Mouse (Mus musculus): ENCODE results near the gene Col4a5. TPM values are rescaled to one million over a fixed set of nuclear protein-coding genes. Genes with fewer than 3 reads are reported as not detected.

Gene Col4a5
- polyA plus RNA-seq (2016; fragmentation: Nextera tagmentation; extraction: Ambion mirVana): 2.0 and 2.2 TPM in 2 replicates

DNA sequence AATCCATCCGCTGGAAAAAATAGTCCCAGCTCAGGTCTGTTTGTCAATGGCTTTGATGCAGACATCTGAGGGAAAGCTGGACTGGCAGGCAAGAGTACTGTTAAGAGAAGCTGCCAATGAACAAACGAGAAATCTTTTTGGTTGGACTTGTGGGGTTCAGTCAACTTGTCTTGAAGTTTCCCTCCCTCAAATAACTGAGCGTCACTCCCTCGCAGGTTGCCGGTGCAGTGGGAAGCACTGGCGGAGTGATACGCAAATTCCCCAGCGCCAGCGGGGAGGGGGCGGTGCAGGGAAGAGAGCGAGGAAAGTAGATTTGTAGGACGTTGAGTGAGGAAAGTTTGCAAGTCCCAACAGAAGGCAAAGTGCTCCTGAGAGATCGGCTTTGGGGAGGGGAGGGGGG is at the start of gene Col4a5:
Gene Col4a5, plus strand, starts transcription at position 276 of the 400 bp plus-strand sequence.
- no peak within 1 kb of the TSS for H3K27ac ChIP-seq
- H3K9ac ChIP-seq: no peak within 1 kb of the TSS

DNA sequence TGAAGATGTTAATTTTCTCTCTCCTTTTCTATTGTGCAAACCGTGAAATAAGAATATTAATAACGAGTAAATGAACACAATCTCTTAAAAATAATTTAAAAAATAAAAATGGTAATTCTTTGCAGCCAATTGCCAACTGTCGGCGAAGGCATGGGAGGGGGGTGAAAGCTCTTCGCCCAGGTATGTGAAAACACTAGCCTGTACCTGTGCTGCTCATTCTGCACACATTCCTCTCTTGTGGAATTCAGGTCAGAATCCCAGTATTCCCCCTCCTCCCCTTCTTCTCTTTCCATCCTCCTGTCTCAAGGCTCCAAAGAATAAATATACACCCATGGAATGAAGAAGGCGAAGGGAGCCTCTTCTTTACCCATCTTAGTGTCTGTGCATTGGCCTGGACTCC is 38.4 kb upstream of the Col4a5 start:
- no peak overlapping the region for H3K4me2 ChIP-seq
- ATAC-seq: no peak
- no peak overlapping the region for H3K4me3 ChIP-seq
- H3K27me3 ChIP-seq (replicated peaks): no peaks in the 10 kb centered on the region; the same call in 1 of the 2 replicates
- H3K9me3 ChIP-seq (replicated peaks): no peaks in the 10 kb centered on the region
- no peak overlapping the region for H3K9ac ChIP-seq
- no peaks in the 10 kb centered on the region for H3K4me1 ChIP-seq
- 71% methylated on average over 6 of the region's 6 CpGs for WGBS (ENCODE audit: insufficient replicate concordance)
- no peaks in the 10 kb centered on the region for H3K36me3 ChIP-seq
- H3K27ac ChIP-seq: no peak overlapping the region

More for the DNA sequence above, at the start of gene Col4a5:
- H3K36me3 ChIP-seq: no peaks in the 10 kb centered on the region
- 8% methylated on average over 12 of the region's 13 CpGs for WGBS (ENCODE audit: insufficient replicate concordance)
- H3K4me2 ChIP-seq: peak within 1 kb of the TSS; percentile 61
- peak within 1 kb of the TSS; percentile 44 for H3K4me3 ChIP-seq
- no peaks in the 10 kb centered on the region for H3K4me1 ChIP-seq
- H3K27me3 ChIP-seq (replicated peaks): peaks cover 13% of the 10 kb centered on the region; the same call in 1 of the 2 replicates
- ATAC-seq: 0 out of 2 replicates have a peak, but pooled peaks have one; percentile 49
- no peaks in the 10 kb centered on the region for H3K9me3 ChIP-seq (replicated peaks)

DNA sequence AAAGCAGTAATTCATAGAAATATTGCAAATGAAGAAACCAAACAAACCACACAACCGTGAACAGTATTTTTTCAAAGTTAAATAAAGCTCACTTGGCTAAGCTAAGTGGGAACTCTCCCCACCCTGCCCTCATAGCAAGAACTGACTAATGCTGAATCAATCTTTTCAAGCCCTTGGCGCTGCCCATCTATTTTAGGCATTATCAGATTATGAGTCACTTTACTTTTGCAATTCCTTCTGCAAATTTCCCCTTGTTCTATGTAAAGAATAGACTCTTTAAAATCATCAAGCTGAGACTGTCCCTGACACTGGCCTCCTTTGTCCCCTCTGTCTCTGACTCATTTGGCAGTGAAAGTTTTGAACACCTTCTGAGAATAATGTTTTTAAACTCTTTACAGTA is 35.8 kb upstream of the Col4a5 start:
- WGBS (ENCODE audit: insufficient replicate concordance): 42% methylated on average over 2 of the region's 2 CpGs
- Histone ChIP-seq H3K4me2 (no peak overlapping the region), H3K9ac (no peak overlapping the region)

GRCm38 (mm10) chrX:141447936-141448335 is 27.2 kb upstream of the Col4a5 start:
- 50% methylated on average over 1 of the region's 1 CpGs for WGBS (ENCODE audit: insufficient replicate concordance)
- H3K27me3 ChIP-seq (replicated peaks): no peaks in the 10 kb centered on the region
- no peak overlapping the region for H3K4me2 ChIP-seq
- H3K4me3 ChIP-seq: no peak overlapping the region
- no peaks in the 10 kb centered on the region for H3K9me3 ChIP-seq (replicated peaks)
- ATAC-seq: no peak
- no peaks in the 10 kb centered on the region for H3K4me1 ChIP-seq
- no peak overlapping the region for H3K27ac ChIP-seq
- no peaks in the 10 kb centered on the region for H3K36me3 ChIP-seq
- no peak overlapping the region for H3K9ac ChIP-seq

More for the DNA sequence above, 35.8 kb upstream of the Col4a5 start:
- Histone ChIP-seq H3K36me3 (no peaks in the 10 kb centered on the region), H3K4me3 (no peak overlapping the region), H3K9me3 (replicated peaks) (no peaks in the 10 kb centered on the region), H3K27ac (no peak overlapping the region), H3K4me1 (no peaks in the 10 kb centered on the region), H3K27me3 (replicated peaks) (no peaks in the 10 kb centered on the region; the same call in 1 of the 2 replicates)
- ATAC-seq: no peak

GRCm38 (mm10) chrX:141473470-141474302 is 1.5 kb upstream of the Col4a5 start, which contains the start of gene Col4a6:
TSS of gene Col4a6 (minus strand) at chrX:141474076.
- Histone ChIP-seq H3K9ac (no peak within 1 kb of the TSS), H3K4me1 (no peaks in the 10 kb centered on the region), H3K27me3 (replicated peaks) (peaks cover 13% of the 10 kb centered on the region; the same call in 1 of the 2 replicates), H3K36me3 (no peaks in the 10 kb centered on the region), H3K4me2 (peak within 1 kb of the TSS; percentile 61), H3K4me3 (peak within 1 kb of the TSS; percentile 44; the same call in 1 of the 2 replicates), H3K27ac (no peak within 1 kb of the TSS), H3K9me3 (replicated peaks) (no peaks in the 10 kb centered on the region)
- no peak for ATAC-seq
- 11% methylated on average over 16 of the region's 16 CpGs for WGBS (ENCODE audit: insufficient replicate concordance)

DNA sequence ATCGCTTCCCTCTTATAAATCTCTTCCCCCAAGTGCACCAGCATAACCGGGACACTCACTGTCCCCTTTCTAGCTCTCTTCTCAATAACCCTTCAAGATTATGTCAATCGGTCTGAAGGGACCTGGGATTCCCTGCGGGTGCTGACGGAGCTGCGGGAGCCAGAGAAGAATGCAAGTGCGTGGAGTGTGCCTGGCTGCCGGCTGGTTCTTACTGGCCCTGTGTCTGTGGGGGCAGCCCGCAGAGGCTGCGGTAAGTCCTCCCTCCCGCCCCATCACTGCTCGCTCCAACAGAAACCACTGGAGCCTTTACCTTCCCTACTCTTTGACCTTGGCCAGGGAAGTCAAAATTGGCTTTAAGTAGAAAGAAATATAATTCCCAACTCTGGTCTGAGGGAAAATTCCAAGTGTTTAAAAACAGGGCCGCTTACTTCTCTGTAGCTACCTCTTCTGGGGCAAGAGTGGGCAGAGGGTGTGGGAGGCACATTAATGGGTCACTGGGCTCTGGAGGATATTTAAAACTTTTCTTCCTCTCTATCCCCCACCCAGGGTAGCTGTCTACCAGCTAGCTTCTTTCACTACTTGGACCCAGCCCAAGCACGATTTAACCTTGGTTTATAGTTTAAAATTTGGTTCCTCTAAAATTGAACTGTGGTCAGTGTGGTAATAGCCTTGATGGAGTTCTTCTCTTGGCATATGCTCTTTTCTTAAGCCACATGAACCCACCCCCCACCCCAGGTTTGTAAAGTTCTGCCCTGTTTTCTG is 562 bp downstream of the Col4a5 start:
- no peak overlapping the region for H3K27ac ChIP-seq
- ATAC-seq: no peak
- H3K36me3 ChIP-seq: no peaks in the 10 kb centered on the region

DNA sequence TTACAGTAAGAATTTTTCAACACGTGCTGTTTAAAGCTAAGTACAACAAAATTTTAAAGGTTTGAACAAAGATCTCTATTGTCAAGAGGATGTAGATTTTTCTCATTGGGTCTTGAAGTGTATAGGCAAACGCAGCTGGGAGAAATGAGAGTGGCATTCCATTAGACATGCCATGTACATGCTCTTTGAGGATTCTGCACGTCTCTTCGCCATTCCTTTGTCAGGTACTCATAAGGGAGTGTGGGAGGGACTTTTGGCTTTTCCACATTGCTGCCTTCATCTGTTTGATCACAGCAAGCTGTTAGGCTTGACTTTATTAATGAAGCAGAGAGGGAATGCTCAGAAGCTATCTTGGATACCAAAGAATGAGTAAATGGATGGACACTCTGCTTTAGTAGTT is 19.4 kb downstream of the Col4a5 start:
- WGBS (ENCODE audit: insufficient replicate concordance): 64% methylated on average over 4 of the region's 4 CpGs
- no peak overlapping the region for H3K4me3 ChIP-seq
- no peak overlapping the region for H3K9ac ChIP-seq
- H3K9me3 ChIP-seq (replicated peaks): no peaks in the 10 kb centered on the region
- H3K4me2 ChIP-seq: no peak overlapping the region
- H3K36me3 ChIP-seq: no peaks in the 10 kb centered on the region
- no peaks in the 10 kb centered on the region for H3K27me3 ChIP-seq (replicated peaks)
- no peak overlapping the region for H3K27ac ChIP-seq
- no peaks in the 10 kb centered on the region for H3K4me1 ChIP-seq
- no peak for ATAC-seq

More for the DNA sequence above, 562 bp downstream of the Col4a5 start:
- 14% methylated on average over 14 of the region's 14 CpGs for WGBS (ENCODE audit: insufficient replicate concordance)
- H3K4me1 ChIP-seq: no peaks in the 10 kb centered on the region
- peak overlapping the region; percentile 61 for H3K4me2 ChIP-seq
- H3K27me3 ChIP-seq (replicated peaks): peaks cover 10% of the 10 kb centered on the region; the same call in 1 of the 2 replicates
- peak overlapping the region; percentile 44 for H3K4me3 ChIP-seq
- H3K9ac ChIP-seq: no peak overlapping the region
- H3K9me3 ChIP-seq (replicated peaks): no peaks in the 10 kb centered on the region

- WGBS (ENCODE audit: insufficient replicate concordance): 57% methylated on average over 1 of the region's 1 CpGs
- H3K4me3 ChIP-seq: no peak overlapping the region
Measured at GRCm38 (mm10) chrX:141503125-141503524, 27.9 kb downstream of the Col4a5 start.

GRCm38 (mm10) chrX:141533447-141533846 is 58.3 kb downstream of the Col4a5 start:
- ATAC-seq: no peak
- no peak overlapping the region for H3K4me2 ChIP-seq
- H3K36me3 ChIP-seq: no peaks in the 10 kb centered on the region
- H3K27me3 ChIP-seq (replicated peaks): no peaks in the 10 kb centered on the region
- no peaks in the 10 kb centered on the region for H3K9me3 ChIP-seq (replicated peaks)
- H3K27ac ChIP-seq: no peak overlapping the region
- H3K4me3 ChIP-seq: no peak overlapping the region
- no peak overlapping the region for H3K9ac ChIP-seq
- H3K4me1 ChIP-seq: no peaks in the 10 kb centered on the region

More at GRCm38 (mm10) chrX:141503125-141503524, 27.9 kb downstream of the Col4a5 start:
- H3K9me3 ChIP-seq (replicated peaks): no peaks in the 10 kb centered on the region
- H3K36me3 ChIP-seq: no peaks in the 10 kb centered on the region
- no peak overlapping the region for H3K9ac ChIP-seq
- no peaks in the 10 kb centered on the region for H3K4me1 ChIP-seq
- no peak overlapping the region for H3K27ac ChIP-seq
- no peak for ATAC-seq
- H3K4me2 ChIP-seq: no peak overlapping the region
- H3K27me3 ChIP-seq (replicated peaks): no peaks in the 10 kb centered on the region

DNA sequence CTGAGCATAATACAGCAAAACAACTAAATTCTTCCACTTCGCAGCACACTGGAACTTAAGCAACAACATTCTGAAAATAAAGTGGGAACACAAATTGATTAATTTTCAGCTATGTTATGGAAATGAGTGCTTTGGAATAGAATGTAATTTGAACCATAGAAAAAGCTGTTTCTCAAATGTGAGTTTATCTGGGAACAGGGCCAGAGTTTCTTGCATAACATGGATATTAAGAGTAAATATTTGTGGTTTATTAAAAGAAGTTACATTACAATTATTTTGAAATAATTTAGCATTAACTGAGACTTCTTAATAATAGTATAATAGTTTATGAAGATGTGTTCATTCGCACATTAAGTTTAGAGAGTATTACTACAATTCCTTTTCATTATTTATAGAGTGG is 72.3 kb downstream of the Col4a5 start:
- no peaks in the 10 kb centered on the region for H3K27me3 ChIP-seq (replicated peaks)
- no peak overlapping the region for H3K9ac ChIP-seq
- WGBS (ENCODE audit: insufficient replicate concordance): 63% methylated on average over 2 of the region's 2 CpGs
- no peak overlapping the region for H3K4me2 ChIP-seq
- H3K4me1 ChIP-seq: no peaks in the 10 kb centered on the region
- H3K27ac ChIP-seq: no peak overlapping the region
- no peaks in the 10 kb centered on the region for H3K36me3 ChIP-seq
- no peak for ATAC-seq
- H3K4me3 ChIP-seq: no peak overlapping the region
- H3K9me3 ChIP-seq (replicated peaks): no peaks in the 10 kb centered on the region

- no peak for ATAC-seq
Measured at GRCm38 (mm10) chrX:141590242-141590641, 115.1 kb downstream of the Col4a5 start.

GRCm38 (mm10) chrX:141721725-141722124 is 246.5 kb downstream of the Col4a5 start:
- Histone ChIP-seq H3K4me2 (peak overlapping the region; percentile 46), H3K9me3 (replicated peaks) (no peaks in the 10 kb centered on the region), H3K9ac (no peak overlapping the region), H3K4me1 (no peaks in the 10 kb centered on the region), H3K27me3 (replicated peaks) (peaks cover 66% of the 10 kb centered on the region), H3K4me3 (peak overlapping the region; percentile 15), H3K36me3 (no peaks in the 10 kb centered on the region), H3K27ac (no peak overlapping the region)
- WGBS (ENCODE audit: insufficient replicate concordance): 10% methylated on average over 33 of the region's 33 CpGs
- no peak for ATAC-seq

More at GRCm38 (mm10) chrX:141590242-141590641, 115.1 kb downstream of the Col4a5 start:
- H3K9me3 ChIP-seq (replicated peaks): no peaks in the 10 kb centered on the region
- H3K27ac ChIP-seq: no peak overlapping the region
- no peak overlapping the region for H3K4me3 ChIP-seq
- no peaks in the 10 kb centered on the region for H3K27me3 ChIP-seq (replicated peaks)
- no peaks in the 10 kb centered on the region for H3K36me3 ChIP-seq
- no peaks in the 10 kb centered on the region for H3K4me1 ChIP-seq
- no peak overlapping the region for H3K4me2 ChIP-seq
- H3K9ac ChIP-seq: no peak overlapping the region
- WGBS (ENCODE audit: insufficient replicate concordance): 19% methylated on average over 3 of the region's 3 CpGs
